Mouse (Mus musculus): ENCODE measurements around the gene Pcnp.

GRCm38 (mm10) chr16:56066113-56066512 lies 36.6 kb upstream of the Pcnp start:
- TF ChIP-seq POLR2A (IDR thresholded peaks at IDR 0.05; ENCODE audit: borderline replicate concordance, control insufficient read depth, low read depth, low read length) (no peak), CTCF (IDR thresholded peaks at IDR 0.05; ENCODE audit: control insufficient read depth, insufficient read depth, low read length) (no peak)
